Mouse (Mus musculus): ENCODE measurements around the gene BC067074.

GRCm38 (mm10) chr13:113334773-113335172 lies 41.8 kb downstream of the BC067074 start:
- no peak for TF ChIP-seq CTCF (IDR thresholded peaks at IDR 0.05; ENCODE audit: low read depth)
- TF ChIP-seq EP300 (optimal IDR thresholded peaks at IDR 0.05) = no peak
